Mouse (Mus musculus) R1 (cell line): ENCODE measurements around the gene Lsm2.
"Not testable (repeated sequence)": the region's sequence is repeated elsewhere in the genome, so short reads cannot be mapped to it uniquely, and the experiment has no call there.

ENCODE experiments used
- DNase-seq: peaks from one replicate; pipeline ENCODE4 v3.0.0-alpha.2; 2018; ENCODE audit warnings: low read depth, low spot score

The Lsm2 gene

GRCm38 (mm10) chr17:34984218-34984617 is 2.6 kb downstream of the Lsm2 start:
- DNase-seq, result peak; percentile 60

GRCm38 (mm10) chr17:34994751-34995150 is 13.1 kb downstream of the Lsm2 start:
- no peak for DNase-seq

DNA sequence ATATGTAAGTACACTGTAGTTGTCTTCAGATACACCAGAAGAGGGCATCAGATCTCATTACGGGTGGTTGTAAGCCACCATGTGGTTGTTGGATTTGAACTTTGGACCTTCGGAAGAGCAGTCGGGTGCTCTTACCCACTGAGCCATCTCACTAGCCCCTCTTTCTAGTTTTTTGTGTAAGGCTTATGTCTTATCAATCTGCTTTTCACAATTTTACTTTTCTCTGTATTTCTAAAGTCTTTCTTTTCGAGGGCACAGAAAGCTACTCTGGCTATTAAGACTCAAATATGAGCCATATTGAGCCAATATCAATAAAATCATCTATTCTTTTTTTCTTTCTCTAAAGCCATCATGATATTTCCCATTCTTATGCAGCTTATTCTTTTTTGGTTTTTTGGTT is 13.5 kb downstream of the Lsm2 start:
- not testable (repeated sequence) for DNase-seq

- not testable (repeated sequence) for DNase-seq
Measured at GRCm38 (mm10) chr17:34995927-34996326, 14.3 kb downstream of the Lsm2 start.

- peak; percentile 62 for DNase-seq
Measured at GRCm38 (mm10) chr17:34996411-34997141, 14.9 kb downstream of the Lsm2 start.

DNA sequence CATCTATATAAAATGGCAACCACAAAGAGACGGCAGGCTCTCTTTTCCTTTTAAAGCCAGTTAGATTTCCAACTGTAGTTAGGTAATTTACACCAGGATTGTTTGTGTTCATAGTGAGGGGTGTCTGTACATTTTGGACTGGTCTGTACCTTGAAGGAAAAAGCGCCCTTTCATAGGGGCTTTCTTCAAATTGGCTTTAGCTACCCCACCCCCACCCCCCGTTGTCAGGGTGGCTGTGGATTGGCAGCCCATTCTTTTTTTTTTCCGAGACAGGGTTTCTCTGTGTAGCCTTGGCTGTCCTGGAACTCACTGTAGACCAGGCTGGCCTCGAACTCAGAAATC is 15.5 kb downstream of the Lsm2 start:
- no peak for DNase-seq

- no peak for DNase-seq
Measured at GRCm38 (mm10) chr17:34998526-34999430, 17.1 kb downstream of the Lsm2 start.

GRCm38 (mm10) chr17:34999871-35000716 is 18.4 kb downstream of the Lsm2 start:
- DNase-seq, result peak; percentile 66

GRCm38 (mm10) chr17:35000717-35001451 is 19.2 kb downstream of the Lsm2 start, which contains the start of gene Vars:
Gene Vars, plus strand, starts transcription at chr17:35000987.
- peak; percentile 94 for DNase-seq

DNA sequence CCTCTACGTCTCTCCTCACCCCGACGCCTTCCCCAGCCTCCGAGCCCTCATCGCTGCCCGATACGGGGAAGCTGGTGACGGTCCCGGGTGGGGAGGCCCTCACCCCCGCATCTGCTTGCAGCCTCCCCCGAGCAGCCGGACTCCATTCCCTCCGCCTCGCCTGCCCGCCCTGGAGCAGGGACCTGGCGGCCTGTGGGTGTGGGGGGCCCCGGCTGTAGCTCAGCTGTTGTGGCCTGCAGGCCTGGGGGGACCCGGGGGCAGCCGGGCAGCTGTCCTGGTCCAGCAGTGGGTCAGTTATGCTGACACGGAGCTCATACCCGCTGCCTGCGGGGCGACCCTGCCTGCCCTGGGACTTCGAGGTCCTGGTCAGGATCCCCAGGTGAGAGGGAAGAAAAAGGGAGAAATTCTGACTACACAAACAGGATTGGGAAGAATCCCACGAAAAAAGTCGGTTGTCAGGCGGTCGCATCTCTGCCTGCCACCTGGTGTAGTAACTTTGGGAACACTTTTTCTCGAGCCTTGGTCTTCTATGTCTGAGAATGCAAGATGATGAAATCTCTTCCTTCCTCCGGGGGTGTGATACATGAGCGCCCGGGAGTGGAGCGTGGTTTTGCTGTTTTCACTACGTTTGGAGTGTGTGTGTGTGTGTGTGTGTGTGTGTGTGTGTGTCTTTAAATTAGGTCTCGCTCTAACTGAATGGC is 19.9 kb downstream of the Lsm2 start:
- DNase-seq, result peak; percentile 45

DNA sequence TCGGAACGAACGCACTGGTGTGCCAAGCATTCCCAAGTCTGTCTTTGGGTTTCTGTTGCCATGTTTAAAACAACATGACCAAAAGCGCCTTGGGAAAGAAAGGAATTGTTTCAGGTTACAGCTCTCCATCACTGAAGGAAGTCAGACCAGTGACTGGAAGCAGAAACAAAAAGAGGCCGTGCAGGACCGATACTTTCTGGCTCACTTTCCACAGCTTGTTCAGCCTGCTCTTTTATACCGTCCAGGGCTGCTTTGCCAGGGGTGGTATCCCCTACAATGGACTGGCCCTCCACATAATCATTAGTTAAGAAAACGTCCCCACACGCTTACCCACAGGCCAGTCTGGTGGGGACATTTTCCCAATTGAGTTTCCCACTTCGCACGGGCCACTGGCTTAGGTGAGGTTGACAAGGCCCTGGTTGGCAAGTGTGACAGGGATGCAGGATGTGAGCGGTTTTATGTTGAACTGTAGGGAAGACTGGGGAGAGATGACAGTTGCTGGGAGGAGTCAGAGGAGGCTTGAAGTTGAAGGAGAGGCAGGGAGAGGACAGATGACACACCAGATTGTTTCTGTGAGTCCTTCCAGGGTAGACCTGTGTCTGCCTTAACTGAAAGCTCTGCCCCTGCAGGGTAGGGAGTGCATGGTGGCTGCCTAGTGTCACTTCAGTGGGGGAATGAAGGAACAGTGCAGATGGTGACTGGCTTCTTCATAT is 20.6 kb downstream of the Lsm2 start:
- no peak for DNase-seq

GRCm38 (mm10) chr17:35003022-35003838 is 21.6 kb downstream of the Lsm2 start:
- peak; percentile 51 for DNase-seq

DNA sequence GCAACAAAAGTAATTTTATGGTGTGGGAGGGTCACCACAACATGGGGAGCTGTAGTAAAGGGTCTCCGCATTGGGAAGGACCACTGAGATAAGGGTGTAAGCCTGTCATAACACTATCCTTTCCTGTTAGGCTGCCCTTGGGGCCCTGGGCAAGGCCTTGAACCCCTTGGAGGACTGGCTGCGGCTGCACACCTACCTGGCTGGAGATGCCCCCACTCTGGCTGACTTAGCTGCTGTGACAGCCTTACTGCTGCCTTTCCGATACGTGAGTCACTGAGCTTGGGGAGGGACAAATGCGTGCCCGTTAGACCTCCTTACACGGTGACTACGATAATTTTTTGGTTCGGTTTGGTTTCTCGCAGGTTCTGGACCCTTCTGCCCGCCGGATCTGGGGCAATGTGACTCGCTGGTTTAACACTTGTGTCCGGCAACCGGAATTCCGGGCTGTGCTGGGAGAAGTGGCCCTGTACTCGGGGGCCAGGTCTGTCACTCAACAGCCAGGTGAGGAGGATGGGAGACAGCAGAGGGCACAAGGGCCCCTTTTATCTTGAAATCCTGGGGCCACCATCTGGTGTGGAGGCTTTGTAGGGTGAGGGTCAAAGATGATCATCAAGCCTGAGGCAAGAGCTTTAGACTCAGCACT is 22.5 kb downstream of the Lsm2 start:
- DNase-seq, result no peak

GRCm38 (mm10) chr17:35005158-35005557 is 23.5 kb downstream of the Lsm2 start:
- DNase-seq, result no peak

GRCm38 (mm10) chr17:35005902-35006301 is 24.2 kb downstream of the Lsm2 start:
- DNase-seq, result not testable (repeated sequence)

GRCm38 (mm10) chr17:35007387-35007991 is 25.8 kb downstream of the Lsm2 start:
- DNase-seq, result no peak

- no peak for DNase-seq
Measured at GRCm38 (mm10) chr17:35009586-35009985, 27.9 kb downstream of the Lsm2 start.

- DNase-seq, result no peak
Measured at GRCm38 (mm10) chr17:35011440-35011839, 29.8 kb downstream of the Lsm2 start.
